Mouse (Mus musculus): ENCODE results near the gene Gramd1a. TPM values are rescaled to one million over a fixed set of nuclear protein-coding genes. Genes with fewer than 3 reads are reported as not detected.
A peak's percentile ranks its signal among the peaks of the same experiment; 100 is the strongest.

The Gramd1a gene
- polyA plus RNA-seq, 1 experiment from 2014 or later = 120 TPM

- Histone ChIP-seq H3K9me3 (ENCODE audit: control insufficient read depth, low read length) (no peaks in the 10 kb centered on the region), H3K36me3 (ENCODE audit: control insufficient read depth, insufficient read depth, low read length) (no peaks in the 10 kb centered on the region), H3K4me3 (ENCODE audit: low read depth, low read length) (no peak overlapping the region), H3K9ac (ENCODE audit: low read depth, low read length) (no peak overlapping the region), H3K27me3 (ENCODE audit: control insufficient read depth, insufficient read depth, low read length) (no peaks in the 10 kb centered on the region), H3K4me1 (replicated peaks; ENCODE audit: control insufficient read depth, insufficient read depth, low read length) (no peaks in the 10 kb centered on the region; the same call in 1 of the 2 replicates), H3K27ac (ENCODE audit: low read depth, low read length) (no peak overlapping the region), H3K4me2 (replicated peaks; ENCODE audit: low read depth, low read length) (no peak overlapping the region)
- DNase-seq (ENCODE audit: low spot score) (no peak), ATAC-seq (ENCODE audit: low FRiP score) (no peak)
- WGBS = 89% methylated on average over 15 of the region's 15 CpGs
Observed at GRCm38 (mm10) chr7:31110861-31111385, 44.8 kb downstream of the Gramd1a start.

- Histone ChIP-seq H3K4me3 (ENCODE audit: low read depth, low read length) (no peak overlapping the region), H3K4me1 (replicated peaks; ENCODE audit: control insufficient read depth, insufficient read depth, low read length) (no peaks in the 10 kb centered on the region), H3K9ac (ENCODE audit: low read depth, low read length) (no peak overlapping the region), H3K36me3 (ENCODE audit: control insufficient read depth, insufficient read depth, low read length) (no peaks in the 10 kb centered on the region), H3K27me3 (ENCODE audit: control insufficient read depth, insufficient read depth, low read length) (no peaks in the 10 kb centered on the region), H3K27ac (ENCODE audit: low read depth, low read length) (no peak overlapping the region), H3K4me2 (replicated peaks; ENCODE audit: low read depth, low read length) (no peak overlapping the region), H3K9me3 (ENCODE audit: control insufficient read depth, low read length) (no peaks in the 10 kb centered on the region)
- WGBS = 83% methylated on average over 5 of the region's 5 CpGs
- DNase-seq (ENCODE audit: low spot score) = no peak
- no peak for ATAC-seq (ENCODE audit: low FRiP score)
Observed at GRCm38 (mm10) chr7:31109796-31110195, 45.9 kb downstream of the Gramd1a start.

GRCm38 (mm10) chr7:31109091-31109490, 46.6 kb downstream of the Gramd1a start:
- 56% methylated on average over 7 of the region's 7 CpGs for WGBS
- ATAC-seq (ENCODE audit: low FRiP score) = no peak

GRCm38 (mm10) chr7:31107781-31108180, 47.9 kb downstream of the Gramd1a start:
- no peak overlapping the region for H3K27ac ChIP-seq (ENCODE audit: low read depth, low read length)
- no peaks in the 10 kb centered on the region for H3K27me3 ChIP-seq (ENCODE audit: control insufficient read depth, insufficient read depth, low read length)
- no peaks in the 10 kb centered on the region for H3K9me3 ChIP-seq (ENCODE audit: control insufficient read depth, low read length)
- no peak overlapping the region for H3K4me2 ChIP-seq (replicated peaks; ENCODE audit: low read depth, low read length)
- DNase-seq (ENCODE audit: low spot score) (no peak), ATAC-seq (ENCODE audit: low FRiP score) (no peak)
- H3K4me1 ChIP-seq (replicated peaks; ENCODE audit: control insufficient read depth, insufficient read depth, low read length) = no peaks in the 10 kb centered on the region
- H3K36me3 ChIP-seq (ENCODE audit: control insufficient read depth, insufficient read depth, low read length) = no peaks in the 10 kb centered on the region
- H3K9ac ChIP-seq (ENCODE audit: low read depth, low read length) = no peak overlapping the region
- 89% methylated on average over 11 of the region's 11 CpGs for WGBS
- H3K4me3 ChIP-seq (ENCODE audit: low read depth, low read length) = no peak overlapping the region

More at GRCm38 (mm10) chr7:31109091-31109490, 46.6 kb downstream of the Gramd1a start:
- Histone ChIP-seq H3K4me3 (ENCODE audit: low read depth, low read length) (no peak overlapping the region), H3K9ac (ENCODE audit: low read depth, low read length) (no peak overlapping the region), H3K9me3 (ENCODE audit: control insufficient read depth, low read length) (no peaks in the 10 kb centered on the region), H3K4me1 (replicated peaks; ENCODE audit: control insufficient read depth, insufficient read depth, low read length) (no peaks in the 10 kb centered on the region), H3K27ac (ENCODE audit: low read depth, low read length) (no peak overlapping the region), H3K4me2 (replicated peaks; ENCODE audit: low read depth, low read length) (no peak overlapping the region), H3K27me3 (ENCODE audit: control insufficient read depth, insufficient read depth, low read length) (no peaks in the 10 kb centered on the region), H3K36me3 (ENCODE audit: control insufficient read depth, insufficient read depth, low read length) (no peaks in the 10 kb centered on the region)
- no peak for DNase-seq (ENCODE audit: low spot score)

- WGBS = 58% methylated on average over 3 of the region's 3 CpGs
- Histone ChIP-seq H3K36me3 (ENCODE audit: control insufficient read depth, insufficient read depth, low read length) (no peaks in the 10 kb centered on the region), H3K4me1 (replicated peaks; ENCODE audit: control insufficient read depth, insufficient read depth, low read length) (no peaks in the 10 kb centered on the region), H3K9me3 (ENCODE audit: control insufficient read depth, low read length) (no peaks in the 10 kb centered on the region), H3K27me3 (ENCODE audit: control insufficient read depth, insufficient read depth, low read length) (no peaks in the 10 kb centered on the region), H3K4me3 (ENCODE audit: low read depth, low read length) (no peak overlapping the region), H3K9ac (ENCODE audit: low read depth, low read length) (no peak overlapping the region), H3K4me2 (replicated peaks; ENCODE audit: low read depth, low read length) (no peak overlapping the region), H3K27ac (ENCODE audit: low read depth, low read length) (no peak overlapping the region)
- no peak for DNase-seq (ENCODE audit: low spot score)
- ATAC-seq (ENCODE audit: low FRiP score) = no peak
Observed at GRCm38 (mm10) chr7:31106166-31106565, 49.5 kb downstream of the Gramd1a start.

- Histone ChIP-seq H3K9me3 (ENCODE audit: control insufficient read depth, low read length) (no peaks in the 10 kb centered on the region), H3K27me3 (ENCODE audit: control insufficient read depth, insufficient read depth, low read length) (no peaks in the 10 kb centered on the region), H3K9ac (ENCODE audit: low read depth, low read length) (no peak overlapping the region), H3K4me3 (ENCODE audit: low read depth, low read length) (no peak overlapping the region), H3K4me1 (replicated peaks; ENCODE audit: control insufficient read depth, insufficient read depth, low read length) (no peaks in the 10 kb centered on the region), H3K4me2 (replicated peaks; ENCODE audit: low read depth, low read length) (no peak overlapping the region), H3K27ac (ENCODE audit: low read depth, low read length) (no peak overlapping the region), H3K36me3 (ENCODE audit: control insufficient read depth, insufficient read depth, low read length) (no peaks in the 10 kb centered on the region)
- 63% methylated on average over 15 of the region's 15 CpGs for WGBS
- ATAC-seq (ENCODE audit: low FRiP score) (no peak), DNase-seq (ENCODE audit: low spot score) (peak; percentile 61)
Observed at GRCm38 (mm10) chr7:31105061-31105768, 50.5 kb downstream of the Gramd1a start.

GRCm38 (mm10) chr7:31100786-31101185, 54.9 kb downstream of the Gramd1a start:
- Histone ChIP-seq H3K27ac (ENCODE audit: low read depth, low read length) (no peak overlapping the region), H3K4me2 (replicated peaks; ENCODE audit: low read depth, low read length) (no peak overlapping the region), H3K9ac (ENCODE audit: low read depth, low read length) (no peak overlapping the region), H3K36me3 (ENCODE audit: control insufficient read depth, insufficient read depth, low read length) (no peaks in the 10 kb centered on the region), H3K9me3 (ENCODE audit: control insufficient read depth, low read length) (no peaks in the 10 kb centered on the region), H3K4me1 (replicated peaks; ENCODE audit: control insufficient read depth, insufficient read depth, low read length) (no peaks in the 10 kb centered on the region), H3K27me3 (ENCODE audit: control insufficient read depth, insufficient read depth, low read length) (no peaks in the 10 kb centered on the region), H3K4me3 (ENCODE audit: low read depth, low read length) (no peak overlapping the region)
- ATAC-seq (ENCODE audit: low FRiP score) = no peak
- no peak for DNase-seq (ENCODE audit: low spot score)
- 86% methylated on average over 14 of the region's 14 CpGs for WGBS

GRCm38 (mm10) chr7:31099612-31099982, 56.1 kb downstream of the Gramd1a start:
- 82% methylated on average over 6 of the region's 6 CpGs for whole genome bisulfite sequencing
- Histone ChIP-seq H3K36me3 (ENCODE audit: control insufficient read depth, insufficient read depth, low read length) (no peaks in the 10 kb centered on the region), H3K27ac (ENCODE audit: low read depth, low read length) (no peak overlapping the region), H3K9ac (ENCODE audit: low read depth, low read length) (no peak overlapping the region), H3K4me3 (ENCODE audit: low read depth, low read length) (no peak overlapping the region), H3K27me3 (ENCODE audit: control insufficient read depth, insufficient read depth, low read length) (no peaks in the 10 kb centered on the region), H3K4me1 (replicated peaks; ENCODE audit: control insufficient read depth, insufficient read depth, low read length) (no peaks in the 10 kb centered on the region), H3K9me3 (ENCODE audit: control insufficient read depth, low read length) (no peaks in the 10 kb centered on the region), H3K4me2 (replicated peaks; ENCODE audit: low read depth, low read length) (no peak overlapping the region)
- ATAC-seq (ENCODE audit: low FRiP score) (no peak), DNase-seq (ENCODE audit: low spot score) (no peak)
